Mouse (Mus musculus): ENCODE measurements around the gene Tmem59. TPM values are rescaled to one million over a fixed set of nuclear protein-coding genes. Genes with fewer than 3 reads are reported as not detected.

The Tmem59 gene
- polyA plus RNA-seq, 1 experiment from 2014 or later: 557 TPM

DNA sequence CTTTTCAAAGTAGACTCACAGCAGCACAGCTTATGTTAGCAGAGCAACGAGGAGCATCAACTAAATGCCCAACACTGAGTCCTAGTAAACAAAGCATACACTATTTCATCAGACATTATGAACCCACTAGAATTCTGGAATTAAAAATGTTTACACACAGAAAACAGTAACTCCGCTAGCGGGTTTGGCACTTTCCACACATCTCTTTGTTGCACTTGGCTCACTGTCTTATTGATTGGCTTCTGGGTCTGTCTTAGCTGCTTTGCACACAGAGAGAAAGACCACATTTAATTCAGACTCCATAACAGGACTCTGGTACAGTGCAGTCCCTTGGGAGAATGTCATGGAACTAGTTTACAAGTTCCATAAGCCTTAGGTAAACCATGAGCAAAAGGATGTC is 69.9 kb downstream of the Tmem59 start:
- Histone ChIP-seq H3K4me3 (ENCODE audit: low read length) (no peak overlapping the region), H3K4me1 (ENCODE audit: insufficient read depth, low read length) (peaks cover 58% of the 10 kb centered on the region), H3K36me3 (ENCODE audit: insufficient read depth, low read length) (no peaks in the 10 kb centered on the region), H3K9ac (replicated peaks; ENCODE audit: low read length) (no peak overlapping the region), H3K27ac (ENCODE audit: low read length) (no peak overlapping the region), H3K4me2 (replicated peaks; ENCODE audit: low read depth, low read length) (no peak overlapping the region), H3K27me3 (ENCODE audit: insufficient read depth, low read length) (no peaks in the 10 kb centered on the region), H3K9me3 (ENCODE audit: low read length) (no peaks in the 10 kb centered on the region)
- WGBS: 85% methylated on average over 3 of the region's 3 CpGs
- no peak for ATAC-seq (ENCODE audit: low FRiP score, low TSS enrichment)

DNA sequence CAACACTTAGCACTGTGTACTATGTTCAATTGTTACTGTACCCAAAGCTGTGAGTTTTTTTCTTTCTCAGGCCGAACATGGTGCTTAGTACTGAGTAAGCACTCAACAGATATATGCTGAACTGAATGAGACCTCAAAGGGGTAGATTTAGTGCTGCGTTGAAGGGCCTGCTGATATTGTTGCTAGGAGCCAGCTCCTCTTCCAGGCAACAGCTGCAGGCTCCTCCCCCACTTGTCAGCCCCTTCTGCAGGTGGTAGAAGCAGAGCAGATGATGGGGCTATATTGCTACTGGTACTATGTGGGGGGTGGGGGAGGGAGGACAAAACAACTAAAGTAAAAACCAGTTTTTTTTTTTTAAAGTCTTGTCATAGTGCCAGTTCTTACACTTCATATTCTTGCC is 71.3 kb downstream of the Tmem59 start:
- ATAC-seq (ENCODE audit: low FRiP score, low TSS enrichment): no peak
- Histone ChIP-seq H3K27me3 (ENCODE audit: insufficient read depth, low read length) (no peaks in the 10 kb centered on the region), H3K9me3 (ENCODE audit: low read length) (no peaks in the 10 kb centered on the region), H3K27ac (ENCODE audit: low read length) (no peak overlapping the region), H3K4me2 (replicated peaks; ENCODE audit: low read depth, low read length) (no peak overlapping the region), H3K36me3 (ENCODE audit: insufficient read depth, low read length) (no peaks in the 10 kb centered on the region), H3K4me3 (ENCODE audit: low read length) (no peak overlapping the region), H3K4me1 (ENCODE audit: insufficient read depth, low read length) (peaks cover 51% of the 10 kb centered on the region), H3K9ac (replicated peaks; ENCODE audit: low read length) (no peak overlapping the region)
- WGBS: 49% methylated on average over 2 of the region's 2 CpGs

DNA sequence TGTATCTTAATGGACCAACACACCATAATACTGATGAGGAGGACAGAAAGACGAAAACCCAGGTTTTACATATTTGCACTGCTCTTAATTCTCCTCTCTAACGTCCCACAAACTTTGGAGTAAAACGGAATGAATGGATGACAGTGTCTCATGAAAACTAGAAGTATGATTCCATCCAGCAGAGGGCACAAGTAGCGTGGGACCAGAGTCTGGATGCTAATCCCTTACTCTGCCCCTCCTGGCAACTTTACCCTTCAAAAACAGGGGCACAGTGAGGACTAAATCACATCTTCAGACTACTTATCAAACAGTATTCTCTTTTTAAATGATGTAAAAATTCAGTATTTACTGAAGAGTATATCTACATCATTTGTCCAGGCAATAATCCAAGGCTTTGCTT is 72.3 kb downstream of the Tmem59 start:
- H3K9ac ChIP-seq (replicated peaks; ENCODE audit: low read length): no peak overlapping the region
- 29% methylated on average over 4 of the region's 4 CpGs for WGBS
- no peak overlapping the region for H3K4me3 ChIP-seq (ENCODE audit: low read length)
- H3K4me1 ChIP-seq (ENCODE audit: insufficient read depth, low read length): peaks cover 45% of the 10 kb centered on the region
- no peaks in the 10 kb centered on the region for H3K27me3 ChIP-seq (ENCODE audit: insufficient read depth, low read length)
- no peaks in the 10 kb centered on the region for H3K9me3 ChIP-seq (ENCODE audit: low read length)
- H3K4me2 ChIP-seq (replicated peaks; ENCODE audit: low read depth, low read length): no peak overlapping the region
- H3K27ac ChIP-seq (ENCODE audit: low read length): no peak overlapping the region
- no peak for ATAC-seq (ENCODE audit: low FRiP score, low TSS enrichment)
- H3K36me3 ChIP-seq (ENCODE audit: insufficient read depth, low read length): no peaks in the 10 kb centered on the region

Other genes starting within 250 kb of the Tmem59 start
- gene Mrpl37, start 111.5 kb upstream of the Tmem59 start, polyA plus RNA-seq (2015; fragmentation: Nextera tagmentation; extraction: Ambion mirVana): 120 and 121 TPM in 2 replicates
- gene Cyb5rl, start 111.4 kb upstream of the Tmem59 start, polyA plus RNA-seq (2015; fragmentation: Nextera tagmentation; extraction: Ambion mirVana): 13.4 and 14.4 TPM in 2 replicates
- 0.17 and 0.24 TPM in 2 replicates for gene Cdcp2, start 81.5 kb upstream of the Tmem59 start, polyA plus RNA-seq (2015; fragmentation: Nextera tagmentation; extraction: Ambion mirVana)
- 22.1 and 29.7 TPM in 2 replicates for gene Tceanc2, start 717 bp downstream of the Tmem59 start, polyA plus RNA-seq (2015; fragmentation: Nextera tagmentation; extraction: Ambion mirVana)
- not detected in 2 replicates for gene Ldlrad1, start 30.8 kb downstream of the Tmem59 start, polyA plus RNA-seq (2015; fragmentation: Nextera tagmentation; extraction: Ambion mirVana)
- 96.2 and 108 TPM in 2 replicates for gene Lrrc42, start 75.1 kb downstream of the Tmem59 start, polyA plus RNA-seq (2015; fragmentation: Nextera tagmentation; extraction: Ambion mirVana)
- 32.8 and 34.1 TPM in 2 replicates for gene Hspb11, start 75.2 kb downstream of the Tmem59 start, polyA plus RNA-seq (2015; fragmentation: Nextera tagmentation; extraction: Ambion mirVana)
- gene Dio1, start 128.8 kb downstream of the Tmem59 start, polyA plus RNA-seq (2015; fragmentation: Nextera tagmentation; extraction: Ambion mirVana): 0.47 and 0.68 TPM in 2 replicates
- 54.7 and 57.3 TPM in 2 replicates for gene Yipf1, start 136.0 kb downstream of the Tmem59 start, polyA plus RNA-seq (2015; fragmentation: Nextera tagmentation; extraction: Ambion mirVana)
- 36.5 and 39.7 TPM in 2 replicates for gene Ndc1, start 189.4 kb downstream of the Tmem59 start, polyA plus RNA-seq (2015; fragmentation: Nextera tagmentation; extraction: Ambion mirVana)

Measured in kidney, embryonic 16.5 days (tissue).